Mouse (Mus musculus) ovary, postnatal 10 days (tissue): ENCODE measurements at regions not wholly inside any gene's neighbourhood (a gene's known extent, or its start where the extent isn't known, plus 50 kb on each side); places are given as distances from the start of the nearest gene placed in this dataset.

Experiments used
- DNase-seq: peaks from one replicate; pipeline ENCODE4 v3.0.0; 2022; ENCODE audit warnings: low spot score

- no peak for DNase-seq
Measured at GRCm38 (mm10) chr8:89649207-89649890, 605.4 kb upstream of the Sall1 start.

GRCm38 (mm10) chr8:89646946-89647345 lies 603.0 kb upstream of the Sall1 start:
- no peak for DNase-seq

GRCm38 (mm10) chr8:89641339-89641738 lies 597.4 kb upstream of the Sall1 start:
- no peak for DNase-seq

GRCm38 (mm10) chr8:89634864-89635263 lies 590.9 kb upstream of the Sall1 start:
- DNase-seq: no peak

GRCm38 (mm10) chr8:89632304-89632703 lies 588.3 kb upstream of the Sall1 start:
- no peak for DNase-seq

- DNase-seq: no peak
Measured at GRCm38 (mm10) chr8:89630540-89630939, 586.6 kb upstream of the Sall1 start.

GRCm38 (mm10) chr8:89618089-89618488 lies 574.1 kb upstream of the Sall1 start:
- no peak for DNase-seq

- DNase-seq: no peak
Measured at GRCm38 (mm10) chr8:89615863-89616558, 572.0 kb upstream of the Sall1 start.

GRCm38 (mm10) chr8:89609074-89609473 lies 565.1 kb upstream of the Sall1 start:
- no peak for DNase-seq

- no peak for DNase-seq
Measured at GRCm38 (mm10) chr8:89605905-89606468, 562.0 kb upstream of the Sall1 start.

GRCm38 (mm10) chr8:89604461-89604860 lies 560.5 kb upstream of the Sall1 start:
- DNase-seq: no peak

- DNase-seq: no peak
Measured at GRCm38 (mm10) chr8:89596380-89596779, 552.4 kb upstream of the Sall1 start.

- DNase-seq: no peak
Measured at GRCm38 (mm10) chr8:89583091-89583490, 539.1 kb upstream of the Sall1 start.

- no peak for DNase-seq
Measured at GRCm38 (mm10) chr8:89582566-89582965, 538.6 kb upstream of the Sall1 start.

GRCm38 (mm10) chr8:89571816-89572215 lies 527.9 kb upstream of the Sall1 start:
- peak; percentile 66 for DNase-seq

- no peak for DNase-seq
Measured at GRCm38 (mm10) chr8:89570639-89571325, 526.8 kb upstream of the Sall1 start.

- DNase-seq: no peak
Measured at GRCm38 (mm10) chr8:89569406-89569805, 525.4 kb upstream of the Sall1 start.

- DNase-seq: no peak
Measured at GRCm38 (mm10) chr8:89568641-89569040, 524.7 kb upstream of the Sall1 start.

GRCm38 (mm10) chr8:89566986-89567385 lies 523.0 kb upstream of the Sall1 start:
- no peak for DNase-seq

GRCm38 (mm10) chr8:89566461-89566860 lies 522.5 kb upstream of the Sall1 start:
- DNase-seq: no peak

GRCm38 (mm10) chr8:89565147-89565826 lies 521.3 kb upstream of the Sall1 start:
- no peak for DNase-seq

GRCm38 (mm10) chr8:89563544-89563943 lies 519.6 kb upstream of the Sall1 start:
- no peak for DNase-seq
